Mouse (Mus musculus) stomach, embryonic 14.5 days (tissue): ENCODE measurements around the gene Sh3bp5l. TPM values are rescaled to one million over a fixed set of nuclear protein-coding genes. Genes with fewer than 3 reads are reported as not detected.

Experiments
- ATAC-seq: fragments of 200-750 bp; cut with Nextera tagmentation; 2 replicates; pipeline ENCODE4 v1.8.0; 2017; ENCODE audit warnings: low read depth, moderate TSS enrichment; ENCODE audit not compliant: insufficient number of reproducible peaks, insufficient read depth, low FRiP score
- H3K27ac ChIP-seq: fragments of 300-500 bp; sonication (generic); 2 replicates; pipeline ENCODE4 v1.5.1; 2014; ENCODE audit warnings: mild to moderate bottlenecking, low read length, moderate library complexity, mixed read lengths
- H3K27me3 ChIP-seq: fragments of 300-500 bp; sonication (generic); 2 replicates; pipeline ENCODE4 v1.6.1; 2014; ENCODE audit warnings: low read length, control low read depth, mixed read lengths; ENCODE audit not compliant: control insufficient read depth, insufficient read depth
- H3K36me3 ChIP-seq: fragments of 300-500 bp; sonication (generic); 2 replicates; pipeline ENCODE4 v1.6.1; 2014; ENCODE audit warnings: mild to moderate bottlenecking, control low read depth, low read length, moderate library complexity, mixed read lengths; ENCODE audit not compliant: control insufficient read depth, insufficient read depth
- H3K4me1 ChIP-seq: fragments of 300-500 bp; sonication (generic); 2 replicates; pipeline ENCODE4 v1.6.1; 2014; ENCODE audit warnings: low read length, control low read depth, mixed read lengths; ENCODE audit not compliant: control insufficient read depth, insufficient read depth
- H3K4me2 ChIP-seq: fragments of 300-500 bp; sonication (generic); replicated peaks from 2 replicates; pipeline ENCODE4 v1.6.1; 2014; ENCODE audit warnings: low read depth, low read length, control low read depth
- H3K4me3 ChIP-seq: fragments of 300-500 bp; sonication (generic); 2 replicates; pipeline ENCODE4 v1.5.1; 2014; ENCODE audit warnings: low read depth, low read length, control low read depth
- H3K9ac ChIP-seq: fragments of 300-500 bp; sonication (generic); replicated peaks from 2 replicates; pipeline ENCODE4 v1.6.1; 2014; ENCODE audit warnings: low read depth, mild to moderate bottlenecking, control low read depth, low read length, moderate library complexity, mixed read lengths
- H3K9me3 ChIP-seq: fragments of 300-500 bp; sonication (generic); 2 replicates; pipeline ENCODE4 v1.6.1; 2016; ENCODE audit warnings: low read depth, low read length, control low read depth; ENCODE audit not compliant: control insufficient read depth
- WGBS: fragments of 180-500 bp; shearing (Covaris S2); extraction: QIAGEN DNeasy Blood & Tissue Kit; methylation state at CpG from one replicate; pipeline ENCODE4 v1.1.7; 2014; 5-methylcytosine and 5-hydroxymethylcytosine counted together
- polyA plus RNA-seq: library from polyadenylated mRNA; unstranded; fragments of >200 nt; fragmentation: Nextera tagmentation; extraction: Ambion mirVana; gene quantifications from 2 replicates; pipeline ENCODE4 v1.2.1, GENCODE M21; 2014

The Sh3bp5l gene
- polyA plus RNA-seq, 1 experiment from 2014 or later, result 22.4 TPM

- WGBS, result 94% methylated on average over 5 of the region's 5 CpGs
- Histone ChIP-seq H3K27me3 (no peaks in the 10 kb centered on the region), H3K36me3 (peaks cover 20% of the 10 kb centered on the region; the same call in 1 of the 2 replicates), H3K4me1 (no peaks in the 10 kb centered on the region), H3K4me2 (no peak overlapping the region), H3K9me3 (no peaks in the 10 kb centered on the region), H3K4me3 (no peak overlapping the region), H3K9ac (no peak overlapping the region), H3K27ac (no peak overlapping the region)
- ATAC-seq, result no peak
These were observed 14.9 kb upstream of the Sh3bp5l start for GRCm38 (mm10) chr11:58315536-58316168.

- H3K27ac ChIP-seq, result no peak overlapping the region
- WGBS, result 83% methylated on average over 17 of the region's 17 CpGs
- H3K36me3 ChIP-seq, result peaks cover 20% of the 10 kb centered on the region; the same call in 1 of the 2 replicates
- H3K27me3 ChIP-seq, result no peaks in the 10 kb centered on the region
- no peaks in the 10 kb centered on the region for H3K4me1 ChIP-seq
- no peak overlapping the region for H3K9ac ChIP-seq
- no peak overlapping the region for H3K4me3 ChIP-seq
- ATAC-seq, result no peak
- no peaks in the 10 kb centered on the region for H3K9me3 ChIP-seq
- H3K4me2 ChIP-seq, result no peak overlapping the region
These were observed 14.2 kb upstream of the Sh3bp5l start for GRCm38 (mm10) chr11:58316344-58316743.

- no peak overlapping the region for H3K9ac ChIP-seq
- no peak overlapping the region for H3K27ac ChIP-seq
- whole genome bisulfite sequencing, result 70% methylated on average over 28 of the region's 28 CpGs
- no peak for ATAC-seq
- H3K27me3 ChIP-seq, result no peaks in the 10 kb centered on the region
- no peaks in the 10 kb centered on the region for H3K9me3 ChIP-seq
- no peak overlapping the region for H3K4me3 ChIP-seq
- peaks cover 4% of the 10 kb centered on the region; the same call in 1 of the 2 replicates for H3K4me1 ChIP-seq
- H3K36me3 ChIP-seq, result peaks cover 23% of the 10 kb centered on the region; the same call in 1 of the 2 replicates
- H3K4me2 ChIP-seq, result no peak overlapping the region
These were observed 13.6 kb upstream of the Sh3bp5l start for GRCm38 (mm10) chr11:58316768-58317390.

- ATAC-seq, result peak; percentile 99
- H3K4me3 ChIP-seq, result peak overlapping the region; percentile 68
- H3K27ac ChIP-seq, result peak overlapping the region; percentile 96
- peak overlapping the region; percentile 92 for H3K4me2 ChIP-seq
- H3K9ac ChIP-seq, result peak overlapping the region; percentile 81
- peaks cover 20% of the 10 kb centered on the region; the same call in 1 of the 2 replicates for H3K36me3 ChIP-seq
- H3K27me3 ChIP-seq, result no peaks in the 10 kb centered on the region
- peaks cover 8% of the 10 kb centered on the region; the same call in 1 of the 2 replicates for H3K4me1 ChIP-seq
- under 1% methylated on average over 63 of the region's 63 CpGs for WGBS
- no peaks in the 10 kb centered on the region; the same call in 1 of the 2 replicates for H3K9me3 ChIP-seq
These were observed 7.5 kb upstream of the Sh3bp5l start for GRCm38 (mm10) chr11:58322824-58323569.

- Histone ChIP-seq H3K4me2 (peak overlapping the region; percentile 92), H3K9me3 (no peaks in the 10 kb centered on the region; the same call in 1 of the 2 replicates), H3K27ac (peak overlapping the region; percentile 96), H3K9ac (peak overlapping the region; percentile 81), H3K4me1 (peaks cover 8% of the 10 kb centered on the region; the same call in 1 of the 2 replicates), H3K4me3 (peak overlapping the region; percentile 68), H3K36me3 (peaks cover 17% of the 10 kb centered on the region; the same call in 1 of the 2 replicates), H3K27me3 (no peaks in the 10 kb centered on the region)
- ATAC-seq, result no peak
- WGBS, result 7% methylated on average over 24 of the region's 24 CpGs
These were observed 6.8 kb upstream of the Sh3bp5l start for GRCm38 (mm10) chr11:58323570-58324340.

- Histone ChIP-seq H3K9ac (no peak overlapping the region), H3K4me2 (no peak overlapping the region), H3K4me1 (peaks cover 16% of the 10 kb centered on the region; the same call in 1 of the 2 replicates), H3K36me3 (peaks cover 17% of the 10 kb centered on the region; the same call in 1 of the 2 replicates), H3K9me3 (no peaks in the 10 kb centered on the region; the same call in 1 of the 2 replicates), H3K27ac (no peak overlapping the region), H3K4me3 (no peak overlapping the region), H3K27me3 (no peaks in the 10 kb centered on the region)
- WGBS, result 82% methylated on average over 3 of the region's 3 CpGs
- no peak for ATAC-seq
These were observed 5.8 kb upstream of the Sh3bp5l start for GRCm38 (mm10) chr11:58324614-58325229.

GRCm38 (mm10) chr11:58326781-58327180 is 3.7 kb upstream of the Sh3bp5l start:
- Histone ChIP-seq H3K4me1 (peaks cover 20% of the 10 kb centered on the region), H3K36me3 (peaks cover 15% of the 10 kb centered on the region; the same call in 1 of the 2 replicates), H3K9me3 (no peaks in the 10 kb centered on the region; the same call in 1 of the 2 replicates), H3K27me3 (no peaks in the 10 kb centered on the region), H3K27ac (no peak overlapping the region), H3K4me3 (no peak overlapping the region), H3K4me2 (no peak overlapping the region), H3K9ac (no peak overlapping the region)
- WGBS, result 91% methylated on average over 3 of the region's 3 CpGs
- ATAC-seq, result no peak
